Mouse (Mus musculus): ENCODE data around the gene Ntn5. TPM values are rescaled to one million over a fixed set of nuclear protein-coding genes. Genes with fewer than 3 reads are reported as not detected.

The Ntn5 gene
- total RNA-seq (2021), result 1 to 10 TPM; 3.4 to 3.5 TPM

DNA sequence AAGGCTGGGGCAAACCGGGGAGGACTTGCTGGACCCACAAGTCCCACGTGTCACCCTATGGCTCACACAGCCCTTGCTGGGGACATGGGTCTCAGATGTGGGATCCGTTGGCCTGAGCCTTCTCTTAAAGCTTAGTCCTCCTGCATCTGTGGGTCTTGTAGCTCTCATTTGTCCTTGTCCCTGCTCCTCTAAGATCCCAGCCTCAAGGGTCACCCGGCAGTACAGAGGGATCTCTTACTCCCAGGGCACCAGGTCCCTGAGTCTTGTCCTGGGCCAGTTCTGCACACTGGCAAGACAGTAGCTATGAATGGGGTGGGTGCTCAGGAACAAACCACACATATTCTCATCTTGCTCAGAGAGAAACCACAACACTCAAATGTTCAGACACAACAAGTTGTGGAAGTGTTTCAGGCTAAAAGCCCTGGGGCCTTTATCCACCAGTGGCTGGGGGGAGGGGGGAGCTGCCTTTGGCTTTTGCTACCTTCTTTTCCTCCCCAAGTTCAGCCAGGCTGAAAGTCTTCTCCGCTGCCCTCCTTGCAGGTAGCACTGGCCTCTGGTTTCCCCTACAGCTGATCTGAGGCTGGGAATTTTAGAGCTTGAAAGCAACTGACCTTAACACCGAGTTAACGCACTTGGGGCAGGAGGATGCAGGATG lies at the start of gene Ntn5:
Gene Ntn5 (plus strand): TSS at position 627 of the 655 bp plus-strand sequence.
- no peak for DNase-seq (ENCODE audit: low spot score in 2 of 2)

DNA sequence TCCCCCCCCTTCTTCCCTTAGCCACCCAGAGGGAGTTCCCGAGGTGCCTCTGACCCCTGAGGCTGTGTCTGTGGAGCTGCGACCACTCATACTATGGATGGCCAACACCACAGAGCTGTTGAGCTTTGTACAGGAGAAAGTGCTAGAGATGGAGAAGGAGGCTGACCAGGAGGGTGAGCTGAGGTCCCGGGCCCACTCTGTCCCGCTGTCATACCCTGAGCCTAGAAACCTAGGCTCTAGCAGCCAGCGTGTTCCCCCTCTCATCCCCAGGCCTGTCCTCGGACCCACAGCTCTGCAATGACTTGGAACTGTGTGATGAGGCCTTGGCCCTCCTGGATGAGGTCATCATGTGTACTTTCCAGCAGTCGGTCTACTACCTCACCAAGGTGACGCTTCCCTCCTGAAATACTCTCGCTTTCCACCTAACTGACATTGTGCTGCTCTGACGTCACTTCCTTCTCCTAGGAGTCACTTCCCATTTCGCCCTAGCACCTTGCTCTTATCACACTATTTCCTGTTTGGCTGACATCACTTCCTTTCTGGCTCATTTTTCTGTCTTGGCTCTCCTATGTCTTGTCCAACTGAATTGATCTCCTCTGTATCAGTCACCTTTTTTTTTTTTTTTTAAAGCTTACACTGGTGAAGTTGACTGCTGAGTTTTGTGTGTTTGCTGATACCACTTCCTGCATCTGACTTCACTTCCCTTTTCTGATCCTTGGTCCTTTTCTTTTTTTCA lies 48.7 kb upstream of the Ntn5 start:
- intact Hi-C loops (cut with DNase I), result no loop called here

More for the DNA sequence above, at the start of gene Ntn5:
- intact Hi-C loops (cut with DNase I), result loop anchor here (5.0 kb wide), 2 partner anchors 76 to 91 kb away; no protein-coding TSS in a partner anchor

DNA sequence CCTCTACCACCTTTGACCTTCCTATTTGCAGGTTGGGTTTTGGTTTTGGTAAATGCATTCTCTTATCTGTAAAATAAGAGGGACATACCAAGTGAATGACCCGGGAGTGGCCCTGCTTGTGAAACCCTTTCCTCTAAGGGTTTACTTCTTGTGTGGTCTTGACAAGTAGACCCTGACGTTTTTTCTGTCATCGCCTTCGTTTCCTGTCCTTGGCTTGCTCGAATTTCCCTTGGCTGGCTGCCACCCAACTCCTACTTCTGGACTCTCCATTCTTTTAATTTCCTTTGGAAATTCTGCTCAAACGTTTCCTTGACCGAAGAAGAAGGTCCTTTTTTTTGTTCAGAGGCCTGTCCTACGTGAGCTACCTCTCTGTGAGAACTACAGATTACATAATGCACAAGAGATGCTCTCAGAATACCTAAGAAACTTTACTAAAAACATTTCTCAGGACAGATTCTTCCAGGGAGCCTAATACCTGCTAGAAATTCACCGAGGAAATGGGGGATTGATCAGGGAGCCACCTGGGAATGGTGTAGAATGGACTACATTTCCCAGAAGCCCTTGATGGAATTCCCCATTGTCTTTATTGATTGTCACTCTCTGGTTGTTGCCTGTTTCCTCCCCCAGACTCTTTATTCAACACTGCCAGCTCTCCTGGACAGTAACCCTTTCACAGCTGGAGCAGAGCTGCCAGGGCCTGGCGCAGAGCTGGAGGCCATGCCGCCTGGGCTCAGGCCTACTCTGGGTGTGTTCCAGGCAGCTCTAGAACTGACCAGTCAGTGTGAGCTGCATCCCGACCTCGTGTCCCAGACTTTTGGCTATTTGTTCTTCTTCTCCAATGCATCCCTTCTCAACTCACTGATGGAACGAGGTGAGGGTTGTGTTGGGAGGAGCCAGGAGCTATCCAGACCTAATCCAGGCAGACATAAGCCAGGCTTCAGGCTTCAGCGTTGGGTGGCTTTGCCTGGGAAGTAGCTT lies 47.8 kb upstream of the Ntn5 start:
- no peak for DNase-seq (ENCODE audit: low spot score in 2 of 2)
- intact Hi-C loops (cut with DNase I), result no loop called here

More for the DNA sequence above, 48.7 kb upstream of the Ntn5 start:
- no peak for DNase-seq (ENCODE audit: low spot score in 2 of 2)

DNA sequence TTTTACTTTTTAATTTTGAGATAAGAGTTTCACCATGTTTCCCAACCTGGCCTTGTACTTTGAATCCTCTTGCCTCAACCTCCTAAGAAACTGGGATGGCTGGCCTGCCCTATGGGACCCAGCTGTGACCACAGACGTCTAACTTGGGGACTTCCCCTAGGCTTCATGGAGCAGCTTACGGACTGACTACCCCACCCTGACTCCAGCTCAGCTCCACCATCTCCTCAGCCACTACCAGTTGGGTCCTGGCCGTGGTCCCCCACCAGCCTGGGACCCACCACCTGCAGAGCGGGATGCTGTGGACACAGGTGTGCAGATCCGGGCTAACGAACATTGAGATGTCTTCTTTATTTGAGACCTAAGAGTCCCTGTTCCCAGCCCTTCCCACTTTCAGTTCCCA lies 46.1 kb upstream of the Ntn5 start:
- DNase-seq (ENCODE audit: low spot score in 2 of 2), result no peak
- intact Hi-C loops (cut with DNase I), result no loop called here

DNA sequence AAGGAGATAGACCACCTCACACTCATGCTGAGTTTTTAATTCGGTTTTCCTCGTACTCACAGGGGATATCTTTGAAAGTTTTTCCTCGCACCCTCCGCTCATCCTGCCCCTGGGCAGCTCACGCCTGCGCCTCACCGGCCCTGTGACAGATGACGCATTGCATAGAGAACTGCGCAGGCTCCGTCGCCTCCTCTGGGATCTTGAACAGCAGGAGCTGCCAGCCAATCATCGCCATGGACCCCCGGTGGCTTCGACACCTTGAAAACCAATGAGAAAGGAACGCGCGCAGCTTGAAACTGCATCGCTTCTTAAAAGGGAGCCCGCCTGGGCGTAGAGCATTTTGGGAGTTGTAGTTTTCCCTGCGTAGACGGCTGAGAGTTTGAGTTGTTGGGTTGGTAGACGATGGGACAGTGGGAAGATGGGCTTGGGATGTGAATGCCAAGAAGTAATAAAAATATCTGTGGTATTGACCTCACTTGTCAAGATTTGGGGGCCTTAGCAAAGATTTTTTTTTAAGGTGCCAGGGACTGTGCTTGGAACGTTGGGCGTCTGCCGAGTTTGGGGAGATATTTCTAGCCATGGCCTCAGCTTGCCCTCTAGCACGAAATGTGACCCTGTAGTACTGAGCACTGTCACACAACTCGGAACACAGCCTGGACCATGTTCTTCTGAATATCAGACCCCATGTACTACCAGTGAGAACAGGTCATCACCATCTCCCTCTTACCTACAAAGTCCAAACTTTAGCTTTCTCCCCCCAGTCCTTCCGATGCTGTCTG lies 45.0 kb upstream of the Ntn5 start:
- peak; percentile 94 to 99 for DNase-seq (ENCODE audit: low spot score in 2 of 2)
- intact Hi-C loops (cut with DNase I), result no loop called here

DNA sequence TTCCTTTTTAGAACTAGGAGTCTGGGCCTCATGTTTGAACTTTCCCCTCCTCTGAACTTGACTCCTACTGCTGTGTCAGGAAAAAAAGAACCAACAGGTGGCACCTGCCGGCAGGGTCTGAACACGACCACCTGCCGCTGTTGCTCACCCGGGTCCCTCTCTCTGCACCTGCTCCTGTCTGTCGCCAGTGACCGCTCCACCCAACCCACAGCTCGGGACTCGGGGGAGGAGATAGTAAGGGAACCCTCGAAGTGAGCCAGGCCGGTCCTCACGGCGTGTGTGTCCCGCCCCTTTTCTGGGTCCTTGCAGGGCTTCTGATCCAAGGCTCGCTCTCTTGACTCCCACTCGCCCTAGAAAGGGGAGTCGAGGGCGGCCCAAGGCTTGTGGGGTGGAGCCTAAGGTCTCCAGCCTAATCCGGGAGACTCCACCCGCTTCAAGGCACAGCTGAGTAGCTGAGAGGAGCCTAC lies 44.2 kb upstream of the Ntn5 start, which contains the start of gene Mamstr:
Gene Mamstr (plus strand): TSS at position 417 of the 467 bp plus-strand sequence.
- no peak for DNase-seq (ENCODE audit: low spot score in 2 of 2)
- intact Hi-C loops (cut with DNase I), result no loop called here

DNA sequence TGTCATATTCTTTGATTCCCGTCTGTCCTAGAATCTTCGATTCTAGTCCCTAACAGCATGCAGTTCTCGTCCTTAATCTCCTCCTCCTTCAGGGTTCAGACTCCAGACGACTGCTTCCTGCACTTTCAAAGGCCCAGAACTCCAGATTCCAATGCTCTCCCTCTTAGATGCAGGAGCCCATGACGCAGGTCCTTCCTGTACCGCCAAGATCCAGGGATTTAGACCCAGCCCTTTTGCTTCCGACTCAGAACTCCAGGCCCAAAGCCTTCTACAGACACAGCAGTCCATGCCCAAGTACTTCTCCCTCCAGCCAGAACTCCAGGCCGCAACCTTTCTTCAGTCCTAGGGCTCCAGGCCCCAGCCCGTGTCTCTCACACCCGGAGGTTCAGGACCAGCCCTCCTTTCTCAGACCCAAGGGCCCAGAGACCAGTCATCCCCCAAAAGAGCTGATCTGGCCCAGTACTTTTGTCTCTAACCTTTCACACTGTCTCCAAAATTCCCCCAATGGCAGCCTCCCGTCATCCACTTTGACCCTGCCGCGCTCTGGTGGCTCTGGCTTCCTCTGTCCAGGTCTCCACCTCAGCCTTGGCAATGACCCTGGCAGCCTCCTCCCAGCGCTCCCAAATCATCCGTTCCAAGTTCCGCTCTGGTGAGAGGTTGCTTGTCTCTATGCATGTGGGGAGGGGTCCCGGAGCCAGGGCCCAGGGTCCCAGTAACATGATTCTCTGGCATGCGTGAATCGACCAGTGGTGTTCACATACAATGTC lies 43.4 kb upstream of the Ntn5 start:
- no peak for DNase-seq (ENCODE audit: low spot score in 2 of 2)
- intact Hi-C loops (cut with DNase I), result no loop called here

DNA sequence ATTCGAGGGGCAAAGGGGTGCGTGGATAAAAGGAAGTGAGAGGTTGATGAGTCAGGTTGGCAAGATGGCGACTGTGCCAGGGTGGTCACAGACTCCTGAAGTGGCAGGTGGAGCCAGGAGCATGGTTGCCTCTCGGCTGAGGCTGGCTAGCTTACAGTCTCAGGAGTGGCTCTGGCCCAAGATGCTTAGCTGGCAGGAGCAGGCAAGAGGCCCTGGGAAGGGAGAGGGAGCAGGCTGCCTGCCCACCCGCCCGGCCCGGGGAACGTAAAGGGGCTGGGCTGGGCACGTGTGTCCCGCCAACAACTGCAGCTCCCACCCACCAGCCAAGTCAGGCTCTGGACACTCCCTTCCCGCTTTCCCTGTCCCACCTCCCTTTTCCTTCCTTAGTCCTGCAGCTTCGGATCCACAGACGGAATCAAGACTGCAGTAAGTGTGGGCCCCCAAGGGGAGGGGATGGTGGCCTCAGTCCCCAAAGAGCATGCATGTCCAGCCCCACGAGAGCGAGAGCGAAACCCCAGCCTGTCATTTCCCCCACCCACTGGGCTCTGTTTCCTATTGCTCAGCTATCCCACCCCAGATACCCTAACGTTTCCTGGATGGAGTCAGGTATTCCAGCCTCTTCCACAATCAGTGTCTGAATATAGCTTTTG lies 42.3 kb upstream of the Ntn5 start:
- intact Hi-C loops (cut with DNase I), result no loop called here

DNA sequence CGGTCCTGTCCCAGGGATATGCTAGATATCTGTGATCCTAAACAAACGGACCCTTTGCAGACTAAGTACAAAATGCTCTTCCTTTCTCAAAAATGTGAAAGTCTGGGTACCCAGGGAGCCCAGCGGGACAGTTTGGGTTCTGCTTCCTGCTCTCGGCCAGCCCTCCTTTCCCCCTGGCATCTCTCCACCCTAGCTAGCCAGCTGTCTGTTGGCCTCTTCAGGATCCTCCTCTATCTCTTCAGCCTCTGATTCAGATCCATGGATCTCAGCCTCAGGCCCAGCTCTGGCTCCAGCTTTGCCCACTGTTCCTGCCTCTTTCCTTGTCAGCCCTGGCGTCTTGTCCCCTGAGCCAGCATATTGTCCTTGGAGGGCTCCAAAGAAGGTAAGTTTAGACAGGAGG lies 41.7 kb upstream of the Ntn5 start:
- DNase-seq (ENCODE audit: low spot score in 2 of 2), result no peak
- intact Hi-C loops (cut with DNase I), result no loop called here

More for the DNA sequence above, 42.3 kb upstream of the Ntn5 start:
- DNase-seq (ENCODE audit: low spot score in 2 of 2), result no peak

DNA sequence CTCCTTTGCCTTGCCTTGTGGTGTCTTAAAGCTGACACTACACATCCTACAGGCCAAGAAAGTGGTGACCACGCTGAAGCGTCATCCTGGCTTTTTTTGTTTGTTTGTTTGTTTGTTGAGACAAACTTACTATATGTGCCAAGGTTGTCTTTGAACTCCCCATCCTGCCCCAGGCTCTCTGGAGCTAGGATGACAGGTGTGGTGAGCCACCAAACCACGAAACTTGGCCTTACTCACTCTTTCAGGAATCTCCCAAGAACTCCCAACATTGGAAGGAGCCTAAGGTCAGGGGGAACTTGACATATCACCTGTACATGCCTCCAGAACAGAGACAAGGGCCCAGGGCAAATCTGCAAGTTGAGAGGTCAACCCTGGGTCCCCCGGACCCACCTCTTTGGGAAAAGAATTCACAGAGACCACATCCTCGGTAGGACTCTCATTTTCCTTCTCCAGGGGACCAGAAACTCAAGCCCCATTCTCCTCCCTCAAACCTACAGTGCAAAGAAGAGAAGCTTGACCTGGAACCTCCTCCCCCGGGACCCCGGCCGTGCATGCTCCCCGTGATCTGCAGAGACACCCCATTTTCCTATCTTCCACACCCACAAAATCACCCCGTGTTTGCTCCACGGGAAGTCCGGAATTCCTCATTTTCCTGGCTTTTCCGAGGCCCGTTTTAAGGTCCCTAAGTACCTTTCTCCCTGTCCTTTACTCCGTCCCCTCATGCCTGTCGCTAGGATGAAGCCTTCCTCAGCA lies 41.1 kb upstream of the Ntn5 start:
- DNase-seq (ENCODE audit: low spot score in 2 of 2), result no peak
- intact Hi-C loops (cut with DNase I), result no loop called here

DNA sequence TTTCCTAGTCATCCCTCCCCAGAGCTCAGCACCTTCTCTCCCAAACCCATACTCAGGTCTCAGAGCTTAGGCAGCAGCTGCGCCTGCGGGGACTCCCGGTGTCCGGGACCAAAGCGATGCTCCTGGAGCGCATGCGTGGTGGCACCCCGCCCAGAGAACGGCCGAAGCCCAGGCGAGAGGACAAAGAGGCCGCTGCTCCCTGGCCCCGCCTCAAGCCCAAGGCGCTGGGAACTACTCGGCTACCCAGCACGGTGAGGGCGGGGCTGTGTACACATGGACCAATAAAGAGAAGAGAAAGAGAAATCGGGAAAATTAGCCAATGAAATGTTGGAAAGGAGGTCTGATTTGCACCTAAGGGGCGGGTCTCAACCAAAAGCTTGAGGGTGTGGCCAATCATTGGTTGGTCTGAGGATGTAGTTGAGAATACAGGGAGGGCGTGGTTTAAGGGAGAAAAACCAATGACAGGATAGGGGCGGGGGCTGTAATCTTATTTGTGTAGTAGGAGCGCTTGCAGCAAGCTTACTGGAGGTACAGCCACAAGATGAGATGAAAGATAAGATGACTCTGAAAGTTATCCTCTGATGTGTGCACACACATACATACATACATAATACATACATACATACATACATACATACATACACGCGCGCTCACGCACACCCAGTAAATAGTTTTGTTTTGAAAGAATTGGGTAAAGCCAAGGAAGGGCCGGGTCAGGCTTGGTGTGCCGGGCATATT lies 40.2 kb upstream of the Ntn5 start:
- intact Hi-C loops (cut with DNase I), result no loop called here
- DNase-seq (ENCODE audit: low spot score in 2 of 2), result peak; percentile 90 to 97

DNA sequence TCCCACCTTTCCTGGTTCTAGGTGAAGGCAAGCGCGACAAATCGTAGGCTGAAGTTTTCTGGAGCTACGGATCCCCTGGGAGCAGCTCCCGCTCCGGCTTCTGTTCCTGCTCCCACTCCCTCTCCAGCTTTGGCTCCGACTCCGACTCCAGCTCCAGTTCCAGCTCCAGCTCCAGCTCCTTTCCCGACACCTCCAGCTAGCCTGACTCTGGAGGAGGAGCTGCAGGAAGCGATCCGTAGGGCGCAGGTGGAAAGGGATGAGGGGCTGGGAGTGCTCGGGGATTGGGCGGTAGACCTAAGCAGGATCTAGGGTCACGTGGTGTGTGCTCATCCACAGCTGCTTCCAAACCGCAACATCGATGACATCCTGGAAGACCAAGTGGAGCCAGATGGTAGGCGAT lies 39.6 kb upstream of the Ntn5 start:
- intact Hi-C loops (cut with DNase I), result no loop called here
- peak; percentile 68 to 87 for DNase-seq (ENCODE audit: low spot score in 2 of 2)

DNA sequence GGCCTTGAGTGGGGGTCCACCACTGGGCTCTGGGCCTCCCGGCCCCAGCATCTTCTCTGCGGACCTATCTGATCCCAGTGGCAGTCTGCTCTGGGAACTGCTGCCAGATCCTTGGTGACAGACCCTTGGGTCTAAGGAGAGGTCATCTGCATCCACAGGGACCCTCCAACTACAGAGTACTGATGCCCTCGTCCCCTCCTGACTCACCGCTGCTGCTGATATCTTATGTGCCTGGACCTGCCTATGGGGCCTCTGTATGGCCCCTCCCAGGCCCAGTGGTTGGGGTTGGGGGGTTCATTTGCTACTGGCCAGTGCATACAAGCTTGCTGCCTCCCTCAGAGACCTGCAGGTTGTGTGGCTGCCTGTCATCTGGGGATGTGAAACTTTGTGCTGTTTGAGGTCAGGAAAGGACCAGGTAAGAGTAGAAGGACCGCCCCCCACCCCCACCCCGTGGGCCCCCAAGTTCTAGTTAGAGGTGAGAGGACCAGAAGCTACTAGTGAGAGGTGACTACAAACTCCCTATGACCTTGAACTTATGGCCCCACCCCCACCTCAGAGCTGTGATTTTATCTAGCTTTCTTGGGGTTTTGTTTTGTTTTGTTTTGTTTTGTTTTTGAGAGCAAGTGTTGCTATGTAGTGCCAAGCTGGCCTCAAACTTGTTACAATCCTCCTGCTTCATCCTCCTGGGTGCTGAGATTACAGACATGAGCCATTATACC lies 38.8 kb upstream of the Ntn5 start:
- intact Hi-C loops (cut with DNase I), result no loop called here
- DNase-seq (ENCODE audit: low spot score in 2 of 2), result no peak

DNA sequence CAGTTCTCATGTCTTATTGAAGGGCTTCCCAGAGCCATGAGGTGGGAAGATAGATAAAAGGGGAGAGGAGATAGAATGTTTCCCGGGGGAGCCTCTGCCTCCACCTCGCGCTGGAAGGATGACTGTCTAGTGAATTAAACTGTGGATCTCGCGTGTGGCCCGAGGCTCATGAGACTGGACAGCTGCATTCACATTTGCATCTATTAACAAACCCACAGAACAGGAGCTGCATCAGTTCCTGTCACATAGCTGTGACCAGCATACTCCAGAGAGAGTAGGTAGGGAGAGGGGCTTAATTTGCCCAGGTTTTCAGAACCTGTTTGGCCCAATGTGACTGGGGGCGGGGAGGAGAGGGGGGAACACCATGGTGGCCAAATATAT lies 38.2 kb upstream of the Ntn5 start:
- no peak for DNase-seq (ENCODE audit: low spot score in 2 of 2)
- intact Hi-C loops (cut with DNase I), result no loop called here

DNA sequence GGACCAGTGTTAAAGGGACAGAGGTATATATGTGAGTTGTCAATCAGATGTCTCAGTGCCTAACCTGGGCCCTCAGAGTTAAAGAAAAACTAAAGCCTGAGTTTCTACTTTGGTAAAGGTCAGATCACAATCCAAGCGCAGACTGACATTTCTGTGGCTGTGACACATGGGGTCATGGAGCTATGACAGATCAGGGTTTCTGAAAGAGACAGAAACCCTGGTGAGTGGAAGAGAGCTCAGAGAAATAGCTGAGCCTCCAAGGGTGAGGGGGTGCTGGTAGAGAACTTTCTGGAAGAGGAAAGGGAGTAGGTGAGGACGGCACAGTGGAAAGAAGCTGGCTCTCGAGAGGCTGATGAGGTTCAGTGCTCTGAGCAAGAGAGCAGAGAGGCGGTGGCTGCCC lies 37.2 kb upstream of the Ntn5 start:
- intact Hi-C loops (cut with DNase I), result no loop called here
- DNase-seq (ENCODE audit: low spot score in 2 of 2), result no peak

DNA sequence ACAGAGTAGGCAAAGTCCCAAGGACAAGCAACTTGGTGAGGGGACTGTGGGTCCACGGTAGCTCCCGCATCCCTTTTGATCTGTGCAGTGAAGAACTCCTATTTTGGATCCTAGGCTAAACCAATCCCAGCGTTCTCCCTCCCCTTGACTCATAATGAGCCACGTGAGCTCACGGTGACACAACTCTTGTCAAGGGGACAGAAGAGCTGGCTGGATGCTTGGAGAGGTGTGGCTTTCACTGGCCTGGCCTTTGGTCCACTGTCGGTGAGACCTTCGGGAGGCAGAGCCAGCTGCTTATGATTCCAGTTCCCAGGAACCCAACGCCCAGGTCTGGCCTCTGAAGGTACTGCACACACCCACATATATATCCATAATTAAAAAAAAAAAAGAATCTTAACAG lies 34.5 kb upstream of the Ntn5 start:
- DNase-seq (ENCODE audit: low spot score in 2 of 2), result no peak
- intact Hi-C loops (cut with DNase I), result no loop called here
